Mouse (Mus musculus) lung, adult 2 months (tissue): ENCODE data around the gene Olfr1277.

Experiments used
- CTCF ChIP-seq: fragments of 200-500 bp; IDR thresholded peaks from 2 replicates; pipeline ENCODE4 v1.5.1; 2011; ENCODE audit warnings: mild to moderate bottlenecking, low read length, control low read depth; ENCODE audit not compliant: insufficient read depth
- POLR2A ChIP-seq: fragments of 200-500 bp; IDR thresholded peaks from 2 replicates; pipeline ENCODE4 v1.6.1; 2011; ENCODE audit warnings: low read depth, mild to moderate bottlenecking, control low read depth, low read length, borderline replicate concordance; ENCODE audit errors: extremely low read depth

DNA sequence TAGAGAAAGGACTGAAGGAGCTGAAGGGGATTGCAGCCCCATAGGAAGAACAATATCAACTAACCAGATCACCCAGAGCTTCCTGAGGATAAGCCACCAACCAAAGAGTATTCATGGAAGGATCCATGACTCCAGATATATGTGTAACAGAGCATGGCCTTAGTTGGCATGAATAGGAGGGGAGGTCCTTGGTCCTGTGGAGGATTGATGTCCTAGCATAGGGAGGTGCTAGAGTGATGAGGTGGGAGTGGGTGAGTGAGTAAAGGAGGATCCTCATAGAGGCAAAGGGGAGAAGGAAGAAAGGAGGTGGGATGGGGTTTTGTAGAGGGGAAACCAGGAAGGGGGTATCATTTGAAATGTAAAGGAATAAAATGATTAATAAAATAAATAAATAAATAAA lies 24.6 kb upstream of the Olfr1277 start:
- TF ChIP-seq CTCF: no peak
- TF ChIP-seq POLR2A: no peak
